Mouse (Mus musculus): Measurements from ENCODE around the gene Mbd3. TPM values are rescaled to one million over a fixed set of nuclear protein-coding genes. Genes with fewer than 3 reads are reported as not detected.
A peak's percentile ranks its signal among the peaks of the same experiment; 100 is the strongest.

Gene Mbd3
- total RNA-seq, 2 experiments from 2014 or later = 39.8 to 40.6 TPM

DNA sequence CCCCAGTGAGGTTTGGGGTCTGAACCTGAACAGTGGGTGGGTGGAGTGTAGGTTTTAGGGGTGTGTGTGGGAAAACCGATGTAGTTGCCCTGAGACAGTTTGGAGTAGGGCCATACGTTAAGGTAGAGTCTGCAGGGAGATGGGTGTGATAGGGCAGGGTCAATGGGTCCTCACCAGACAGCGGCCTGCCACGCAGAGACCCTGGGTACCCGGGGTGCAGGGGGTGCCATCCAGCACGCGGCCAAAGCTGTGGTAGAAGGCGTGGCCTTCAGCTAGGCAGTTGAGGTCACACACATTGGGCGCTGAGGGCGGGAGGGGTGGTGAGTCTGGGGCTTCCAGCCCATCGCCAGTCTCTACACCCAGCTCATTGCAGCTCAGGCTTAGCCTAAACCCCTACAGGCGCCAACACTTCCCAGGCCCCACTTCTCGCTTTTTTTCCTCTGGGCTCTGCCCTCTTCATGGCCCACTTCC, 55.9 kb downstream of the Mbd3 start:
- no peak for ATAC-seq (ENCODE audit: poor library complexity, severe bottlenecking)

DNA sequence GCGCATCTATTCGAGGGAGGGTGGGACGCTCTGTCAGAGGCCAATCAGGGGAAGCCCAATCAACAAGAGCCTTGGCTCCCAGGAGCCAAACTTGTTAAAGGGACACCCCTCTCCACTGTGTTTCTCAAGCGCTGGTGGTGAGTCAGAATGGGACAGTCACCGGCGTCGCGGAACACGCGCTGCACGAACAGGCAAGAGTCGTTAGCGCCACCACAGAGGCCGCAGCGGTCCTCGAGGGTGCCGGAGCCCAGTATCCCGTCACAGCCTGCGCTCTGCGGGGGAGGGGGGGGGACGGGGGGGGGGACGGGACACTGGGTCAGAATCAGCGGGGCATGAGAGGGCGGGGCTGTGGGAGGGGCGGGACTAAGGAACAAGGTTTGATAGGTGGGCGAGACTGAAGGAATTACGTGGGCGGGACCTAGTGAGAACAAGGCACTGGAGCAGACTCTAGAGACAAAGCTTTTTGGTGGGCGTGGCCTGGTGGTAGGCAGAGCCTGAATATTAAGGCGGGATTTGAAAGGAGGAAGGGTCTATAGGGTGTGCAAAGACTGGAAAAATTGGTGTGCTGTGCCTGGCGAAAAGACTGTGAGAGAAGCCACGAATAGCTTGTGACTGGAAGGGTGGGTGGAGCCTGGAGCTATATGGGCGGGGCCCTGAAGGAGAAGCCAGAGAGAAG, 56.5 kb downstream of the Mbd3 start:
- 0 out of 2 replicates have a peak, but pooled peaks have one; percentile 19 for ATAC-seq (ENCODE audit: poor library complexity, severe bottlenecking)

Other genes with a start within 250 kb of the Mbd3 start
- gene Cirbp, start 233.6 kb downstream of the Mbd3 start, total RNA-seq (2015) = 11.7 and 13.8 TPM in 2 replicates
- 29.3 and 32.1 TPM in 2 replicates for gene Cirbp, start 233.6 kb downstream of the Mbd3 start, total RNA-seq (2017)
- gene 1600002K03Rik, start 226.6 kb downstream of the Mbd3 start, total RNA-seq (2015) = 19.3 and 21.0 TPM in 2 replicates
- 18.8 and 20.9 TPM in 2 replicates for gene 1600002K03Rik, start 226.6 kb downstream of the Mbd3 start, total RNA-seq (2017)
- 0.49 TPM in 1 of 2 replicates, not detected in the other for gene Efna2, start 220.1 kb downstream of the Mbd3 start, total RNA-seq (2015)
- gene Efna2, start 220.1 kb downstream of the Mbd3 start, total RNA-seq (2017) = 0.12 TPM in 1 of 2 replicates, not detected in the other
- gene Mum1, start 173.1 kb downstream of the Mbd3 start, total RNA-seq (2015) = 34.0 and 46.2 TPM in 2 replicates
- gene Mum1, start 173.1 kb downstream of the Mbd3 start, total RNA-seq (2017) = 40.3 and 45.5 TPM in 2 replicates
- gene Ndufs7, start 150.4 kb downstream of the Mbd3 start, total RNA-seq (2015) = 113 and 114 TPM in 2 replicates
- gene Ndufs7, start 150.4 kb downstream of the Mbd3 start, total RNA-seq (2017) = 84.8 and 86.1 TPM in 2 replicates
- gene Gamt, start 138.5 kb downstream of the Mbd3 start, total RNA-seq (2015) = 6.3 and 6.7 TPM in 2 replicates
- 4.4 and 10.2 TPM in 2 replicates for gene Gamt, start 138.5 kb downstream of the Mbd3 start, total RNA-seq (2017)
- gene Dazap1, start 138.1 kb downstream of the Mbd3 start, total RNA-seq (2015) = 39.0 and 41.4 TPM in 2 replicates
- 187 and 200 TPM in 2 replicates for gene Dazap1, start 138.1 kb downstream of the Mbd3 start, total RNA-seq (2017)
- gene Rps15, start 107.1 kb downstream of the Mbd3 start, total RNA-seq (2015) = 1,580 and 1,599 TPM in 2 replicates
- 1,732 and 1,915 TPM in 2 replicates for gene Rps15, start 107.1 kb downstream of the Mbd3 start, total RNA-seq (2017)
- gene Apc2, start 103.6 kb downstream of the Mbd3 start, total RNA-seq (2015) = not detected in 2 replicates
- gene Apc2, start 103.6 kb downstream of the Mbd3 start, total RNA-seq (2017) = not detected in 2 replicates
- 25.6 and 27.4 TPM in 2 replicates for gene 2310011J03Rik, start 79.0 kb downstream of the Mbd3 start, total RNA-seq (2015)
- 13.8 and 17.8 TPM in 2 replicates for gene 2310011J03Rik, start 79.0 kb downstream of the Mbd3 start, total RNA-seq (2017)
- gene Pcsk4, start 70.1 kb downstream of the Mbd3 start, total RNA-seq (2015) = 0.32 and 0.83 TPM in 2 replicates
- not detected in 2 replicates for gene Pcsk4, start 70.1 kb downstream of the Mbd3 start, total RNA-seq (2017)
- 0.16 and 0.96 TPM in 2 replicates for gene Reep6, start 69.6 kb downstream of the Mbd3 start, total RNA-seq (2015)
- 0.37 TPM in 1 of 2 replicates, not detected in the other for gene Reep6, start 69.6 kb downstream of the Mbd3 start, total RNA-seq (2017)
- 0.07 TPM in 1 of 2 replicates, not detected in the other for gene Adamtsl5, start 51.1 kb downstream of the Mbd3 start, total RNA-seq (2015)
- not detected in 2 replicates for gene Adamtsl5, start 51.1 kb downstream of the Mbd3 start, total RNA-seq (2017)
- not detected in 2 replicates for gene Plk5, start 43.1 kb downstream of the Mbd3 start, total RNA-seq (2015)
- not detected in 2 replicates for gene Plk5, start 43.1 kb downstream of the Mbd3 start, total RNA-seq (2017)
- 2.4 and 2.6 TPM in 2 replicates for gene Mex3d, start 11.9 kb downstream of the Mbd3 start, total RNA-seq (2015)
- gene Mex3d, start 11.9 kb downstream of the Mbd3 start, total RNA-seq (2017) = 2.6 and 5.0 TPM in 2 replicates
- 107 and 108 TPM in 2 replicates for gene Uqcr11, start 7.3 kb upstream of the Mbd3 start, total RNA-seq (2015)
- 122 and 129 TPM in 2 replicates for gene Uqcr11, start 7.3 kb upstream of the Mbd3 start, total RNA-seq (2017)
- 17.2 and 20.3 TPM in 2 replicates for gene Tcf3, start 34.1 kb upstream of the Mbd3 start, total RNA-seq (2015)
- gene Tcf3, start 34.1 kb upstream of the Mbd3 start, total RNA-seq (2017) = 22.4 and 24.2 TPM in 2 replicates
- not detected in 2 replicates for gene Onecut3, start 95.3 kb upstream of the Mbd3 start, total RNA-seq (2015)
- not detected in 2 replicates for gene Onecut3, start 95.3 kb upstream of the Mbd3 start, total RNA-seq (2017)
- gene Atp8b3, start 139.6 kb upstream of the Mbd3 start, total RNA-seq (2015) = not detected in 2 replicates
- not detected in 2 replicates for gene Atp8b3, start 139.6 kb upstream of the Mbd3 start, total RNA-seq (2017)
- 35.9 and 41.5 TPM in 2 replicates for gene Rexo1, start 162.0 kb upstream of the Mbd3 start, total RNA-seq (2015)
- 19.4 and 19.9 TPM in 2 replicates for gene Rexo1, start 162.0 kb upstream of the Mbd3 start, total RNA-seq (2017)
- 2.6 and 3.3 TPM in 2 replicates for gene Klf16, start 177.8 kb upstream of the Mbd3 start, total RNA-seq (2015)
- 3.9 and 5.3 TPM in 2 replicates for gene Klf16, start 177.8 kb upstream of the Mbd3 start, total RNA-seq (2017)
- gene Abhd17a, start 190.8 kb upstream of the Mbd3 start, total RNA-seq (2015) = 64.8 and 82.1 TPM in 2 replicates
- 21.7 and 31.6 TPM in 2 replicates for gene Abhd17a, start 190.8 kb upstream of the Mbd3 start, total RNA-seq (2017)
- gene Scamp4, start 203.3 kb upstream of the Mbd3 start, total RNA-seq (2015) = 16.9 and 22.3 TPM in 2 replicates
- gene Scamp4, start 203.3 kb upstream of the Mbd3 start, total RNA-seq (2017) = 4.8 and 11.4 TPM in 2 replicates
- gene Adat3, start 203.3 kb upstream of the Mbd3 start, total RNA-seq (2015) = 0.91 and 1.1 TPM in 2 replicates
- 3.8 TPM in 1 of 2 replicates, not detected in the other for gene Adat3, start 203.3 kb upstream of the Mbd3 start, total RNA-seq (2017)
- gene Gm49322, start 206.5 kb upstream of the Mbd3 start, total RNA-seq (2015) = 0.54 TPM in 1 of 2 replicates, not detected in the other
- gene Gm49322, start 206.5 kb upstream of the Mbd3 start, total RNA-seq (2017) = 0.15 and 0.89 TPM in 2 replicates
- 34.5 and 46.0 TPM in 2 replicates for gene Csnk1g2, start 223.3 kb upstream of the Mbd3 start, total RNA-seq (2015)
- 127 and 144 TPM in 2 replicates for gene Csnk1g2, start 223.3 kb upstream of the Mbd3 start, total RNA-seq (2017)

All from megakaryocyte, adult 5-6 weeks (primary cell).